Mouse (Mus musculus): ENCODE measurements around the gene Cnksr2. TPM values are rescaled to one million over a fixed set of nuclear protein-coding genes. Genes with fewer than 3 reads are reported as not detected.

Gene Cnksr2
- polyA plus RNA-seq, 1 experiment: not detected

GRCm38 (mm10) chrX:157818207-157818920 lies 224.7 kb downstream of the Cnksr2 start, which contains the start of gene Klhl34:
Klhl34 (plus strand) TSS chrX:157818435.
- no peaks in the 10 kb centered on the region for H3K36me3 ChIP-seq (ENCODE audit: control insufficient read depth, insufficient read depth)
- no peak for TF ChIP-seq FOSL1 (IDR thresholded peaks at IDR 0.05; ENCODE audit: insufficient read depth, low read length, poor library complexity, severe bottlenecking)
- TF ChIP-seq MYOG (IDR thresholded peaks at IDR 0.05; ENCODE audit: control insufficient read depth, extremely low read depth, insufficient read length): no peak
- no peak for TF ChIP-seq CTCF (IDR thresholded peaks at IDR 0.05; ENCODE audit: control insufficient read depth, insufficient read depth, insufficient read length)
- no peak for TF ChIP-seq MAX (IDR thresholded peaks at IDR 0.05)
- TF ChIP-seq CEBPB (IDR thresholded peaks at IDR 0.05; ENCODE audit: low read depth): no peak
- no peak for TF ChIP-seq MYOD1 (IDR thresholded peaks at IDR 0.05; ENCODE audit: control insufficient read depth, insufficient read length, low read depth)
- no peak for TF ChIP-seq USF1 (IDR thresholded peaks at IDR 0.05; ENCODE audit: low read depth)
- H3K79me2 ChIP-seq (ENCODE audit: control insufficient read depth, insufficient read depth): no peaks in the 10 kb centered on the region
- H3K27me3 ChIP-seq (ENCODE audit: control insufficient read depth, insufficient read depth, insufficient read length): no peaks in the 10 kb centered on the region
- no peak within 1 kb of the TSS for H3K4me3 ChIP-seq (ENCODE audit: insufficient read depth, poor library complexity, severe bottlenecking)
- H3ac ChIP-seq (ENCODE audit: control insufficient read depth, insufficient read length, low read depth): no peak within 1 kb of the TSS
- H3K79me3 ChIP-seq (ENCODE audit: low read depth): no peaks in the 10 kb centered on the region

- H3ac ChIP-seq (ENCODE audit: control insufficient read depth, insufficient read length, low read depth): no peak overlapping the region
- no peak overlapping the region for H3K4me3 ChIP-seq (ENCODE audit: insufficient read depth, poor library complexity, severe bottlenecking)
Observed at GRCm38 (mm10) chrX:157817571-157818206, 225.4 kb downstream of the Cnksr2 start.

GRCm38 (mm10) chrX:157809721-157810120 lies 233.4 kb downstream of the Cnksr2 start:
- H3K27me3 ChIP-seq (ENCODE audit: control insufficient read depth, insufficient read depth, insufficient read length): no peaks in the 10 kb centered on the region
- no peaks in the 10 kb centered on the region for H3K79me2 ChIP-seq (ENCODE audit: control insufficient read depth, insufficient read depth)
- no peaks in the 10 kb centered on the region for H3K36me3 ChIP-seq (ENCODE audit: control insufficient read depth, insufficient read depth)
- H3K79me3 ChIP-seq (ENCODE audit: low read depth): no peaks in the 10 kb centered on the region
- H3ac ChIP-seq (ENCODE audit: control insufficient read depth, insufficient read length, low read depth): no peak overlapping the region
- H3K4me3 ChIP-seq (ENCODE audit: insufficient read depth, poor library complexity, severe bottlenecking): no peak overlapping the region
- TF ChIP-seq MAX (IDR thresholded peaks at IDR 0.05) (no peak), USF1 (IDR thresholded peaks at IDR 0.05; ENCODE audit: low read depth) (no peak), CEBPB (IDR thresholded peaks at IDR 0.05; ENCODE audit: low read depth) (no peak), MYOD1 (IDR thresholded peaks at IDR 0.05; ENCODE audit: control insufficient read depth, insufficient read length, low read depth) (no peak), MYOG (IDR thresholded peaks at IDR 0.05; ENCODE audit: control insufficient read depth, extremely low read depth, insufficient read length) (no peak), FOSL1 (IDR thresholded peaks at IDR 0.05; ENCODE audit: insufficient read depth, low read length, poor library complexity, severe bottlenecking) (no peak), CTCF (IDR thresholded peaks at IDR 0.05; ENCODE audit: control insufficient read depth, insufficient read depth, insufficient read length) (no peak)

More at GRCm38 (mm10) chrX:157817571-157818206, 225.4 kb downstream of the Cnksr2 start:
- H3K79me3 ChIP-seq (ENCODE audit: low read depth): no peaks in the 10 kb centered on the region
- H3K27me3 ChIP-seq (ENCODE audit: control insufficient read depth, insufficient read depth, insufficient read length): no peaks in the 10 kb centered on the region
- H3K79me2 ChIP-seq (ENCODE audit: control insufficient read depth, insufficient read depth): no peaks in the 10 kb centered on the region
- TF ChIP-seq MAX (IDR thresholded peaks at IDR 0.05) (no peak), USF1 (IDR thresholded peaks at IDR 0.05; ENCODE audit: low read depth) (no peak), FOSL1 (IDR thresholded peaks at IDR 0.05; ENCODE audit: insufficient read depth, low read length, poor library complexity, severe bottlenecking) (no peak), MYOD1 (IDR thresholded peaks at IDR 0.05; ENCODE audit: control insufficient read depth, insufficient read length, low read depth) (no peak), MYOG (IDR thresholded peaks at IDR 0.05; ENCODE audit: control insufficient read depth, extremely low read depth, insufficient read length) (no peak), CEBPB (IDR thresholded peaks at IDR 0.05; ENCODE audit: low read depth) (no peak)
- H3K36me3 ChIP-seq (ENCODE audit: control insufficient read depth, insufficient read depth): no peaks in the 10 kb centered on the region

DNA sequence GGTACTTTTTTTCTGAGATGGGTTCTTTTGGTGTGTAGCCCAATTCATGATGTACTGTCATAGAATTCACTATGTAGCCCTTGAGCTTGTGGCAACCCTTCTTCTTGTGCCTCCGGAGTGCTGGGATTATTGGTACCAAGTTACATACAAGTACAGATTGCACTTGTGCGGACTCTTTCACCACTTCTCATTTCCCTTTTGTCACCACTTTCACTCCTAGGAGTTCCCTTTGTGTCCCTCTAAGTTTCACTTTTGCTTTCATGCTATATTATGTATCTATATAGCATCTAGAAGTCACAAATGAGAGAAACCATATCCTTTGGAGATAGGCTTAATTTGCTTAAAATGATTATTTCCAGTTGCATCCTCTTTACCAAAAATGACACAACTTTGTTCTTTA lies 241.4 kb downstream of the Cnksr2 start:
- Histone ChIP-seq H3K79me2 (ENCODE audit: control insufficient read depth, insufficient read depth) (no peaks in the 10 kb centered on the region), H3K79me3 (ENCODE audit: low read depth) (no peaks in the 10 kb centered on the region), H3K27me3 (ENCODE audit: control insufficient read depth, insufficient read depth, insufficient read length) (no peaks in the 10 kb centered on the region), H3K36me3 (ENCODE audit: control insufficient read depth, insufficient read depth) (no peaks in the 10 kb centered on the region), H3ac (ENCODE audit: control insufficient read depth, insufficient read length, low read depth) (no peak overlapping the region), H3K4me3 (ENCODE audit: insufficient read depth, poor library complexity, severe bottlenecking) (no peak overlapping the region)
- TF ChIP-seq MYOG (IDR thresholded peaks at IDR 0.05; ENCODE audit: control insufficient read depth, extremely low read depth, insufficient read length) (no peak), FOSL1 (IDR thresholded peaks at IDR 0.05; ENCODE audit: insufficient read depth, low read length, poor library complexity, severe bottlenecking) (no peak), CEBPB (IDR thresholded peaks at IDR 0.05; ENCODE audit: low read depth) (no peak), USF1 (IDR thresholded peaks at IDR 0.05; ENCODE audit: low read depth) (no peak), MAX (IDR thresholded peaks at IDR 0.05) (no peak), MYOD1 (IDR thresholded peaks at IDR 0.05; ENCODE audit: control insufficient read depth, insufficient read length, low read depth) (no peak), CTCF (IDR thresholded peaks at IDR 0.05; ENCODE audit: control insufficient read depth, insufficient read depth, insufficient read length) (no peak)

Other genes starting within 250 kb of the Cnksr2 start
- gene Klhl34, start 224.9 kb downstream of the Cnksr2 start, polyA plus RNA-seq (2012; fragmentation: generic; extraction: Trizol): not detected

Data from C2C12 (cell line).